Mouse (Mus musculus) heart, adult 2 months (tissue): ENCODE measurements around the gene Swsap1.

Experiments
- EP300 ChIP-seq: fragments of 200-500 bp; IDR thresholded peaks from 2 replicates; pipeline ENCODE4 v1.6.1; 2011; ENCODE audit warnings: low read depth, low read length, control low read depth; ENCODE audit not compliant: insufficient read depth
- POLR2A ChIP-seq: fragments of 200-500 bp; IDR thresholded peaks from 2 replicates; pipeline ENCODE4 v1.6.1; 2011; ENCODE audit warnings: mild to moderate bottlenecking, low read depth, low read length, control low read depth; ENCODE audit not compliant: insufficient read depth

DNA sequence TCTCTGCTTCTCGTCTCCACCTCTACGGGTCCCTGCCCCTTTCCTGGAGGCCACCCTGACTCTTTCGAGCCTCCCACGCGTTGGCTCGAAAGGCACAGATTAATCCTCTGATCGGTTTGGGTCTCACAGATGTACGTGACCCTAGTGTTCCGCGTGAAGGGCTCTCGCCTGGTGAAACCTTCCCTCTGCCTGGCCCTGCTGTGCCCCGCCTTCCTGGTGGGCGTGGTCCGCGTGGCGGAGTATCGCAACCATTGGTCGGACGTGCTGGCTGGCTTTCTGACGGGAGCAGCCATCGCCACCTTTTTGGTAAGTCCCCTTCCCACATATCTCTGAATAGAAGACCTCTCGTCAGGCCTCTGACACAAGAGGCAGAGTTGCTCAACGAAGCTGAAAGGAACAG, 11.3 kb upstream of the Swsap1 start:
- TF ChIP-seq EP300 (no peak), POLR2A (no peak)
